Mouse (Mus musculus): ENCODE measurements around the gene Bcl2l11. TPM values are rescaled to one million over a fixed set of nuclear protein-coding genes. Genes with fewer than 3 reads are reported as not detected.
A peak's percentile ranks its signal among the peaks of the same experiment; 100 is the strongest.

Gene Bcl2l11
- polyA plus RNA-seq, 1 experiment from 2014 or later, result 7.4 TPM

GRCm38 (mm10) chr2:128143992-128144391, 18.2 kb downstream of the Bcl2l11 start:
- Histone ChIP-seq H3K4me3 (ENCODE audit: low read depth, low read length) (no peak overlapping the region), H3K4me1 (ENCODE audit: control insufficient read depth, insufficient read depth, low read length) (peaks cover 10% of the 10 kb centered on the region), H3K9me3 (replicated peaks; ENCODE audit: control insufficient read depth, low read length, poor library complexity, severe bottlenecking) (no peaks in the 10 kb centered on the region), H3K9ac (ENCODE audit: low read depth, low read length) (no peak overlapping the region), H3K27me3 (ENCODE audit: control insufficient read depth, insufficient read depth, low read depth, low read length) (no peaks in the 10 kb centered on the region), H3K4me2 (ENCODE audit: low read length) (no peak overlapping the region), H3K36me3 (ENCODE audit: control insufficient read depth, insufficient read depth, low read length) (no peaks in the 10 kb centered on the region), H3K27ac (ENCODE audit: low read length) (no peak overlapping the region)
- ATAC-seq, result no peak

GRCm38 (mm10) chr2:128145433-128145832, 19.6 kb downstream of the Bcl2l11 start:
- Histone ChIP-seq H3K36me3 (ENCODE audit: control insufficient read depth, insufficient read depth, low read length) (no peaks in the 10 kb centered on the region), H3K4me2 (ENCODE audit: low read length) (no peak overlapping the region), H3K9me3 (replicated peaks; ENCODE audit: control insufficient read depth, low read length, poor library complexity, severe bottlenecking) (no peaks in the 10 kb centered on the region), H3K27me3 (ENCODE audit: control insufficient read depth, insufficient read depth, low read depth, low read length) (no peaks in the 10 kb centered on the region), H3K9ac (ENCODE audit: low read depth, low read length) (no peak overlapping the region), H3K4me1 (ENCODE audit: control insufficient read depth, insufficient read depth, low read length) (peaks cover under 1% of the 10 kb centered on the region), H3K27ac (ENCODE audit: low read length) (no peak overlapping the region), H3K4me3 (ENCODE audit: low read depth, low read length) (no peak overlapping the region)
- WGBS, result 82% methylated on average over 3 of the region's 3 CpGs
- ATAC-seq, result no peak

- no peaks in the 10 kb centered on the region for H3K27me3 ChIP-seq (ENCODE audit: control insufficient read depth, insufficient read depth, low read depth, low read length)
- H3K9me3 ChIP-seq (replicated peaks; ENCODE audit: control insufficient read depth, low read length, poor library complexity, severe bottlenecking), result no peaks in the 10 kb centered on the region
- ATAC-seq, result no peak
- H3K9ac ChIP-seq (ENCODE audit: low read depth, low read length), result no peak overlapping the region
- no peak overlapping the region for H3K4me3 ChIP-seq (ENCODE audit: low read depth, low read length)
- no peak overlapping the region for H3K4me2 ChIP-seq (ENCODE audit: low read length)
- WGBS, result 93% methylated on average over 5 of the region's 5 CpGs
- H3K4me1 ChIP-seq (ENCODE audit: control insufficient read depth, insufficient read depth, low read length), result peaks cover 3% of the 10 kb centered on the region; the same call in 1 of the 2 replicates
- no peaks in the 10 kb centered on the region for H3K36me3 ChIP-seq (ENCODE audit: control insufficient read depth, insufficient read depth, low read length)
- H3K27ac ChIP-seq (ENCODE audit: low read length), result no peak overlapping the region
Measured at GRCm38 (mm10) chr2:128149596-128149995, 23.8 kb downstream of the Bcl2l11 start.

GRCm38 (mm10) chr2:128152211-128152610, 26.4 kb downstream of the Bcl2l11 start:
- Histone ChIP-seq H3K4me3 (ENCODE audit: low read depth, low read length) (no peak overlapping the region), H3K9me3 (replicated peaks; ENCODE audit: control insufficient read depth, low read length, poor library complexity, severe bottlenecking) (no peaks in the 10 kb centered on the region), H3K36me3 (ENCODE audit: control insufficient read depth, insufficient read depth, low read length) (no peaks in the 10 kb centered on the region), H3K27me3 (ENCODE audit: control insufficient read depth, insufficient read depth, low read depth, low read length) (no peaks in the 10 kb centered on the region), H3K9ac (ENCODE audit: low read depth, low read length) (no peak overlapping the region), H3K27ac (ENCODE audit: low read length) (no peak overlapping the region), H3K4me2 (ENCODE audit: low read length) (no peak overlapping the region), H3K4me1 (ENCODE audit: control insufficient read depth, insufficient read depth, low read length) (peaks cover 10% of the 10 kb centered on the region)
- 80% methylated on average over 9 of the region's 9 CpGs for WGBS
- ATAC-seq, result no peak

- Histone ChIP-seq H3K27ac (ENCODE audit: low read length) (no peak overlapping the region), H3K9me3 (replicated peaks; ENCODE audit: control insufficient read depth, low read length, poor library complexity, severe bottlenecking) (no peaks in the 10 kb centered on the region), H3K4me3 (ENCODE audit: low read depth, low read length) (no peak overlapping the region), H3K27me3 (ENCODE audit: control insufficient read depth, insufficient read depth, low read depth, low read length) (no peaks in the 10 kb centered on the region), H3K4me1 (ENCODE audit: control insufficient read depth, insufficient read depth, low read length) (peaks cover 10% of the 10 kb centered on the region), H3K9ac (ENCODE audit: low read depth, low read length) (no peak overlapping the region), H3K4me2 (ENCODE audit: low read length) (no peak overlapping the region), H3K36me3 (ENCODE audit: control insufficient read depth, insufficient read depth, low read length) (no peaks in the 10 kb centered on the region)
- no peak for ATAC-seq
- WGBS, result 84% methylated on average over 16 of the region's 16 CpGs
Measured at GRCm38 (mm10) chr2:128152845-128153550, 27.2 kb downstream of the Bcl2l11 start.

GRCm38 (mm10) chr2:128153551-128153910, 27.7 kb downstream of the Bcl2l11 start:
- ATAC-seq, result no peak

GRCm38 (mm10) chr2:128155412-128156066, 29.7 kb downstream of the Bcl2l11 start:
- H3K9me3 ChIP-seq (replicated peaks; ENCODE audit: control insufficient read depth, low read length, poor library complexity, severe bottlenecking), result no peaks in the 10 kb centered on the region
- peaks cover 10% of the 10 kb centered on the region for H3K4me1 ChIP-seq (ENCODE audit: control insufficient read depth, insufficient read depth, low read length)
- no peak for ATAC-seq
- H3K27me3 ChIP-seq (ENCODE audit: control insufficient read depth, insufficient read depth, low read depth, low read length), result no peaks in the 10 kb centered on the region
- H3K9ac ChIP-seq (ENCODE audit: low read depth, low read length), result no peak overlapping the region
- WGBS, result 91% methylated on average over 13 of the region's 13 CpGs
- H3K27ac ChIP-seq (ENCODE audit: low read length), result no peak overlapping the region
- no peak overlapping the region for H3K4me3 ChIP-seq (ENCODE audit: low read depth, low read length)
- no peaks in the 10 kb centered on the region for H3K36me3 ChIP-seq (ENCODE audit: control insufficient read depth, insufficient read depth, low read length)
- no peak overlapping the region for H3K4me2 ChIP-seq (ENCODE audit: low read length)

More at GRCm38 (mm10) chr2:128153551-128153910, 27.7 kb downstream of the Bcl2l11 start:
- no peak overlapping the region for H3K4me3 ChIP-seq (ENCODE audit: low read depth, low read length)
- H3K4me2 ChIP-seq (ENCODE audit: low read length), result no peak overlapping the region
- WGBS, result 32% methylated on average over 11 of the region's 11 CpGs
- H3K36me3 ChIP-seq (ENCODE audit: control insufficient read depth, insufficient read depth, low read length), result no peaks in the 10 kb centered on the region
- H3K9ac ChIP-seq (ENCODE audit: low read depth, low read length), result no peak overlapping the region; the same call in 1 of the 2 replicates
- no peaks in the 10 kb centered on the region for H3K27me3 ChIP-seq (ENCODE audit: control insufficient read depth, insufficient read depth, low read depth, low read length)
- H3K4me1 ChIP-seq (ENCODE audit: control insufficient read depth, insufficient read depth, low read length), result peaks cover 10% of the 10 kb centered on the region
- no peak overlapping the region for H3K27ac ChIP-seq (ENCODE audit: low read length)
- no peaks in the 10 kb centered on the region for H3K9me3 ChIP-seq (replicated peaks; ENCODE audit: control insufficient read depth, low read length, poor library complexity, severe bottlenecking)

GRCm38 (mm10) chr2:128156067-128156462, 30.2 kb downstream of the Bcl2l11 start:
- H3K27me3 ChIP-seq (ENCODE audit: control insufficient read depth, insufficient read depth, low read depth, low read length), result no peaks in the 10 kb centered on the region
- no peaks in the 10 kb centered on the region for H3K36me3 ChIP-seq (ENCODE audit: control insufficient read depth, insufficient read depth, low read length)
- H3K4me2 ChIP-seq (ENCODE audit: low read length), result no peak overlapping the region
- peaks cover 10% of the 10 kb centered on the region for H3K4me1 ChIP-seq (ENCODE audit: control insufficient read depth, insufficient read depth, low read length)
- peak; percentile 19; the same call in 1 of the 2 replicates for ATAC-seq
- no peaks in the 10 kb centered on the region for H3K9me3 ChIP-seq (replicated peaks; ENCODE audit: control insufficient read depth, low read length, poor library complexity, severe bottlenecking)
- no peak overlapping the region for H3K4me3 ChIP-seq (ENCODE audit: low read depth, low read length)
- H3K27ac ChIP-seq (ENCODE audit: low read length), result no peak overlapping the region
- 76% methylated on average over 5 of the region's 5 CpGs for WGBS
- H3K9ac ChIP-seq (ENCODE audit: low read depth, low read length), result no peak overlapping the region
